Mouse (Mus musculus) brown adipose tissue, adult 24 weeks (tissue): Measurements from ENCODE around the gene Ezh2. TPM values are rescaled to one million over a fixed set of nuclear protein-coding genes. Genes with fewer than 3 reads are reported as not detected.
"Not testable (repeated sequence)": the region's sequence is repeated elsewhere in the genome, so short reads cannot be mapped to it uniquely, and the experiment has no call there.

ENCODE experiments used
- H3K27ac ChIP-seq: fragments of 200-500 bp; replicated peaks from 2 replicates; pipeline ENCODE4 v1.5.1; 2012; ENCODE audit warnings: low read depth, mild to moderate bottlenecking, low read length
- H3K4me1 ChIP-seq: fragments of 200-500 bp; 2 replicates; pipeline ENCODE4 v1.6.1; 2012; ENCODE audit warnings: low read length, mixed read lengths; ENCODE audit not compliant: control insufficient read depth, insufficient read depth, insufficient read length
- H3K4me3 ChIP-seq: fragments of 200-500 bp; 2 replicates; pipeline ENCODE4 v1.5.1; 2012; ENCODE audit warnings: low read depth, mild to moderate bottlenecking, low read length, moderate library complexity; ENCODE audit not compliant: insufficient read depth
- polyA plus RNA-seq: library from polyadenylated mRNA; stranded (reverse); fragments of >200 nt; gene quantifications from 2 replicates; pipeline ENCODE4 v1.2.4, GENCODE M21; 2012; ENCODE audit not compliant: missing spikeins, insufficient read depth, insufficient read length

Ezh2 gene
- 12.3 and 14.1 TPM in 2 replicates for polyA plus RNA-seq

GRCm38 (mm10) chr6:47594926-47595623, at the start of gene Ezh2:
Gene Ezh2, minus strand, starts transcription at chr6:47595341.
- Histone ChIP-seq H3K27ac (peak within 1 kb of the TSS; percentile 61), H3K4me3 (peak within 1 kb of the TSS; percentile 86), H3K4me1 (no peaks in the 10 kb centered on the region; the same call in 1 of the 2 replicates)

GRCm38 (mm10) chr6:47636527-47637076, 41.5 kb upstream of the Ezh2 start:
- Histone ChIP-seq H3K4me1 (no peaks in the 10 kb centered on the region), H3K4me3 (peak overlapping the region; percentile 54), H3K27ac (peak overlapping the region; percentile 35; the same call in 1 of the 2 replicates)

GRCm38 (mm10) chr6:47635995-47636526, 40.9 kb upstream of the Ezh2 start:
- H3K27ac ChIP-seq = no peak overlapping the region; the same call in 1 of the 2 replicates
- peak overlapping the region; percentile 54; the same call in 1 of the 2 replicates for H3K4me3 ChIP-seq
- H3K4me1 ChIP-seq = no peaks in the 10 kb centered on the region

- H3K4me1 ChIP-seq = no peaks in the 10 kb centered on the region
- H3K4me3 ChIP-seq = no peak overlapping the region
- no peak overlapping the region for H3K27ac ChIP-seq
Measured at GRCm38 (mm10) chr6:47635207-47635994, 40.3 kb upstream of the Ezh2 start.

- Histone ChIP-seq H3K4me1 (no peaks in the 10 kb centered on the region), H3K4me3 (no peak overlapping the region), H3K27ac (no peak overlapping the region)
Measured at GRCm38 (mm10) chr6:47633467-47633866, 38.3 kb upstream of the Ezh2 start.

GRCm38 (mm10) chr6:47630061-47630460, 34.9 kb upstream of the Ezh2 start:
- H3K27ac ChIP-seq, H3K4me1 ChIP-seq, H3K4me3 ChIP-seq: not testable (repeated sequence)

GRCm38 (mm10) chr6:47627978-47628377, 32.8 kb upstream of the Ezh2 start:
- Histone ChIP-seq H3K27ac (no peak overlapping the region), H3K4me1 (no peaks in the 10 kb centered on the region), H3K4me3 (no peak overlapping the region)

GRCm38 (mm10) chr6:47626976-47627375, 31.8 kb upstream of the Ezh2 start:
- H3K4me3 ChIP-seq, H3K27ac ChIP-seq, H3K4me1 ChIP-seq: not testable (repeated sequence)

GRCm38 (mm10) chr6:47621039-47621438, 25.9 kb upstream of the Ezh2 start:
- Histone ChIP-seq H3K4me1 (no peaks in the 10 kb centered on the region), H3K4me3 (no peak overlapping the region), H3K27ac (no peak overlapping the region)

- not testable (repeated sequence) for H3K4me3 ChIP-seq, H3K27ac ChIP-seq, H3K4me1 ChIP-seq
Measured at GRCm38 (mm10) chr6:47608306-47608705, 13.2 kb upstream of the Ezh2 start.

- no peak overlapping the region for H3K27ac ChIP-seq
- no peak overlapping the region for H3K4me3 ChIP-seq
- H3K4me1 ChIP-seq = no peaks in the 10 kb centered on the region
Measured at GRCm38 (mm10) chr6:47601931-47602330, 6.8 kb upstream of the Ezh2 start.

GRCm38 (mm10) chr6:47595696-47596095, 555 bp upstream of the Ezh2 start:
- no peak overlapping the region for H3K27ac ChIP-seq
- no peaks in the 10 kb centered on the region; the same call in 1 of the 2 replicates for H3K4me1 ChIP-seq
- H3K4me3 ChIP-seq = peak overlapping the region; percentile 86

GRCm38 (mm10) chr6:47594141-47594835, 853 bp downstream of the Ezh2 start:
- H3K4me1 ChIP-seq = no peaks in the 10 kb centered on the region; the same call in 1 of the 2 replicates
- H3K27ac ChIP-seq = peak overlapping the region; percentile 36; the same call in 1 of the 2 replicates
- peak overlapping the region; percentile 80 for H3K4me3 ChIP-seq

GRCm38 (mm10) chr6:47593590-47593989, 1.6 kb downstream of the Ezh2 start:
- H3K4me3 ChIP-seq = peak overlapping the region; percentile 80
- H3K4me1 ChIP-seq = no peaks in the 10 kb centered on the region; the same call in 1 of the 2 replicates
- H3K27ac ChIP-seq = peak overlapping the region; percentile 20; the same call in 1 of the 2 replicates
